Comparison of ENCODE assay signal across 12 mouse cellular contexts in the genomic region with DNA sequence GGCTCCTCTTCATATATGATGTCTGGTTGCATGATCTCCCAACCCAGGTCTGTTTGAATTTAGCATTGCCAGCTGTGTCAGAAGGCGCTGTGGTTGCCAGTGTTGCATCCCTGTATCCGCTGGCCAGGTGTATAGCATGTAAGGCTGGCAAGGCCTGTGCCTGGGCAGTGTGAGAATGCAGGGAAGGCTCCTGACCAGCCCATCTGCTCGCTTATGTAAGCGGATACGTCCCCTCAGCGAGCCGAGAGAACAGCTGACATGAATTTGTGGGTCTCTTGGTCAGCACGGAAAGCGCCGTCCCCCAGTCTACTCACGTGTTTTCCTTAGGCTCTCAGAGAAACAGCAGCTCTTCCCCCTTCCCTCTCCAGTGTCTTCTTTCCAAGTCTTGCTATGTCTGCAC.
"Had no signal": no experiment of that assay in that cellular context is flagged by ENCODE, and none has a peak within 500 bp of the region (broad histone marks: within the 10 kb centered on the region; RNA-seq: fewer than 3 reads in every experiment).

No protein-coding gene starts in this region.

- H3K4me3 ChIP-seq: left cerebral cortex, adult 2 months; midbrain, embryonic 15.5 days had no signal

- H3K27ac ChIP-seq: left cerebral cortex, adult 2 months; liver, embryonic 14.5 days; midbrain, embryonic 15.5 days had no signal

- H3K27me3 ChIP-seq: midbrain, embryonic 15.5 days had no signal

- H3K36me3 ChIP-seq: midbrain, embryonic 15.5 days had no signal

- DNase-seq: kidney, adult 9 months; kidney, postnatal 10 days; lung, adult 2 months; lung, postnatal 10 days; lung, postnatal 4 days; right cerebral cortex, adult 18-20 months; right cerebral cortex, postnatal 25 days; thymus, postnatal 4 days had no signal

- H3K9me3 ChIP-seq: midbrain, embryonic 15.5 days had no signal

- ATAC-seq: midbrain, embryonic 15.5 days had no signal

- H3K9ac ChIP-seq: liver, embryonic 14.5 days; midbrain, embryonic 15.5 days had no signal

- H3K4me2 ChIP-seq: midbrain, embryonic 11.5 days; midbrain, embryonic 15.5 days had no signal
